Mouse (Mus musculus) heart, adult 2 months (tissue): Measurements from ENCODE around the gene Dusp7.

Source experiments
- CTCF ChIP-seq: fragments of 200-600 bp; IDR thresholded peaks from 2 replicates; pipeline ENCODE4 v1.8.1; 2022; ENCODE audit warnings: antibody characterized with exemption, mild to moderate bottlenecking, moderate library complexity
- EP300 ChIP-seq: fragments of 200-500 bp; IDR thresholded peaks from 2 replicates; pipeline ENCODE4 v1.6.1; 2011; ENCODE audit warnings: low read depth, low read length, control low read depth; ENCODE audit not compliant: insufficient read depth
- POLR2A ChIP-seq: fragments of 200-500 bp; IDR thresholded peaks from 2 replicates; pipeline ENCODE4 v1.6.1; 2011; ENCODE audit warnings: mild to moderate bottlenecking, low read depth, low read length, control low read depth; ENCODE audit not compliant: insufficient read depth

DNA sequence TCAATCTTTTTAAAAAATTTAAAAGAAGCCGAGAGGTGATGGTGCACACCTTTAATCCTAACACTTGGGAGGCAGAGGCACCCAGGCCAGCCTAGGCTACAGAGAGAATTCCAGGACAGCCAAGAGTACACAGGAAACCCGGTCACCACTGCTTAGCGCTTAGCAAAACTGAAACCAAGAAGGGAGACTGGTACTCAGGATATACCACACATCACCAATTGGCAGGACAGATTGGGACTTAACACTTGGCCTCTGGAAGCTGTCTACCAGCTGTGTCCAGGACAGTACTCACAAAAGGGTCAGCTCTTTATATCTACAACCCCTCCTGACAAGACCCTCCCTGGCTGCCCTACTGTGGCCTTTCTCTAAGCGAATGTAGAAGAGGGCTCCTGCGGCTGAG is 1.4 kb upstream of the Dusp7 start:
- no peak for TF ChIP-seq EP300
- TF ChIP-seq CTCF, result no peak
- TF ChIP-seq POLR2A, result no peak
